Mouse (Mus musculus) kidney, adult 2 months (tissue): ENCODE results near the gene Apoa1.

Experiments
- CTCF ChIP-seq: fragments of 200-500 bp; conservative IDR thresholded peaks from 2 replicates; pipeline ENCODE4 v1.5.1; 2011; ENCODE audit warnings: low read depth, mild to moderate bottlenecking, control low read depth, low read length, moderate library complexity, mixed read lengths; ENCODE audit not compliant: insufficient read depth, insufficient read length
- POLR2A ChIP-seq: fragments of 200-500 bp; IDR thresholded peaks from one replicate; pipeline ENCODE4 v1.6.1; 2011; ENCODE audit warnings: low read depth, low read length, control low read depth

DNA sequence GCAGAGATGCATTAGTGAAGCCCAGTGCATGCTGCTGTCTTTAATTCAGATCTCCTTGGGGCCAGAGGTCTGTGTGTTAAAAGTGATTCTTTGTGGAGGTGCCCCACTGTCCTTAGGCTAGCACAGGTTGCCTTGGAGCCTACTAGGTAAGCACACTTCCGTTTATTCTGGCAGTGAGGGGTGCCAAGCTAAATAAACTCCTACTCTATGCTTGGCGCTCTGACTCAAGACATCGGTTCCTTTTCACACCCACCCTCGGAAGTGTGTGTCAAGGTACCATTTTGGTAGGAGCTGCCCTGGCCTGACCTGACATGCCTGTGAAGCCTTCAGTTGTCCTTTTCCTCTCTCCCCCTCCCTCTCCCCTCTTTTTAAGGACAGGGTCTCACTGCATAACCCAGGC is 14.1 kb upstream of the Apoa1 start:
- TF ChIP-seq POLR2A (no peak), CTCF (no peak)
